Mouse (Mus musculus): ENCODE measurements around the gene Ctnna2. TPM values are rescaled to one million over a fixed set of nuclear protein-coding genes. Genes with fewer than 3 reads are reported as not detected.

Gene Ctnna2
- polyA plus RNA-seq, 1 experiment from 2014 or later: 0.32 TPM

DNA sequence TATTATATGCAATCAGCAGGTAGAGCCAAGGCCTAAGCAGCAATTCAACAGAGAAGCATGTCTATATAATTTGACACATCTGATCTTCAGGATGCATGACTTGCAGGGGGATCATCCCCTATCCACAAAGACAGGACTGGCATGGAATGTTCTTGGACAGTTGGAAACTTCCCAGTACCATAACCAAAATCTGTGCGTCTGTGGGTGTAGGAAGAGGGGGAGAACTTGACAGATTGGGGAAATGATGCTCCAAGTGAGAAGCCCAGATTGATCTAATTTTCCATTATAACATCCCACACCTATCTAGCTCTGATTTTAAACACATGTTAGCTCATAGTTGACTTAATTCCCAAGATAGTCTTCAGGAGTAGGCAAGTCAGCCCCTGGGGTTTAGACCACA lies 968.5 kb downstream of the Ctnna2 start:
- Histone ChIP-seq H3K9ac (ENCODE audit: low read depth, low read length) (no peak overlapping the region), H3K36me3 (ENCODE audit: control insufficient read depth, insufficient read depth, low read length) (no peaks in the 10 kb centered on the region), H3K27me3 (ENCODE audit: control insufficient read depth, insufficient read depth, low read length) (no peaks in the 10 kb centered on the region), H3K4me1 (ENCODE audit: control insufficient read depth, insufficient read depth, low read length) (no peaks in the 10 kb centered on the region), H3K27ac (ENCODE audit: low read depth, low read length) (no peak overlapping the region), H3K9me3 (ENCODE audit: control insufficient read depth, low read length) (no peaks in the 10 kb centered on the region), H3K4me3 (ENCODE audit: low read length) (no peak overlapping the region), H3K4me2 (replicated peaks; ENCODE audit: low read depth, low read length) (no peak overlapping the region)
- 79% methylated on average over 1 of the region's 1 CpGs for WGBS
- ATAC-seq (ENCODE audit: low FRiP score, low TSS enrichment): no peak

DNA sequence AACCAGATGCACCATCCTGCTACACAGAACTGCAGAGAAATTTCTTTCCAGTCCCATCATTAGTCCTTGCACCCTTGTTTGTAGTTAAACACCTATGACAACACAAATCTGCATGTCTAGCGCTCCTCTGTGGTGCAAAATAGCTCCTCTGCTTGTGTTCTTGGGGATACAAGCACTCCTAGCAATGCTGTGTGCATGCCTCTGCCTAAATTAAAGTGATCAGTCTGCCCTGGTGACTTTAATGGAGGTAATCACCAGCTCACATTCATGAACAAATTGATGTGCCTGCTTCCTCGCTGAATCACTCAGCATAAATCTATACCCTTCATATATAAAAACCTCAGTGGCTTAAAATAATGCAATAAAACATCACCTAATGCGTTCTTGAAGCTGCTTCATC lies 987.4 kb downstream of the Ctnna2 start:
- WGBS: 72% methylated on average over 3 of the region's 3 CpGs
- Histone ChIP-seq H3K4me2 (replicated peaks; ENCODE audit: low read depth, low read length) (no peak overlapping the region), H3K4me1 (ENCODE audit: control insufficient read depth, insufficient read depth, low read length) (no peaks in the 10 kb centered on the region), H3K4me3 (ENCODE audit: low read length) (no peak overlapping the region), H3K9ac (ENCODE audit: low read depth, low read length) (no peak overlapping the region), H3K27me3 (ENCODE audit: control insufficient read depth, insufficient read depth, low read length) (no peaks in the 10 kb centered on the region), H3K36me3 (ENCODE audit: control insufficient read depth, insufficient read depth, low read length) (no peaks in the 10 kb centered on the region), H3K27ac (ENCODE audit: low read depth, low read length) (no peak overlapping the region), H3K9me3 (ENCODE audit: control insufficient read depth, low read length) (no peaks in the 10 kb centered on the region)
- ATAC-seq (ENCODE audit: low FRiP score, low TSS enrichment): no peak

DNA sequence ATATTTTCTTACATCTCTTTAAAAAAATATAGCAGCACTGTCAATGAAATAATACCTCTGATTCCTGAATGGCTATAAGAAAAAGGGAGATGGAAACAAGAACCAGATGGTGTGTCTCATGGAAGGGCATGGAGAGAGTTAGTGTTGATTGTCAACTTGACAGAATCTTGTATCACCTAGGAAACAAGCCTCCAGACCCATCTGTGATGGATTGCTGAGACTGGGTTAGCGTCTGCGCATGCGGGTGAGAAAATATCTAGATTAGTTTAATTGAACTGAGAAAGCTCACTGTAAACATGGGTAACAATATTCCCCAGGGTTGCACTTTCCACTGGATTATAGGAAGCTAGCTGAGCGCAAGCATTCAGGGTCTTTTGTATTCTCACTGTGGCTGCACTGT lies 994.7 kb downstream of the Ctnna2 start:
- Histone ChIP-seq H3K4me3 (ENCODE audit: low read length) (no peak overlapping the region), H3K4me2 (replicated peaks; ENCODE audit: low read depth, low read length) (no peak overlapping the region), H3K36me3 (ENCODE audit: control insufficient read depth, insufficient read depth, low read length) (no peaks in the 10 kb centered on the region), H3K9me3 (ENCODE audit: control insufficient read depth, low read length) (no peaks in the 10 kb centered on the region), H3K27ac (ENCODE audit: low read depth, low read length) (no peak overlapping the region), H3K4me1 (ENCODE audit: control insufficient read depth, insufficient read depth, low read length) (no peaks in the 10 kb centered on the region), H3K27me3 (ENCODE audit: control insufficient read depth, insufficient read depth, low read length) (no peaks in the 10 kb centered on the region), H3K9ac (ENCODE audit: low read depth, low read length) (no peak overlapping the region)
- WGBS: 94% methylated on average over 4 of the region's 4 CpGs
- ATAC-seq (ENCODE audit: low FRiP score, low TSS enrichment): no peak

DNA sequence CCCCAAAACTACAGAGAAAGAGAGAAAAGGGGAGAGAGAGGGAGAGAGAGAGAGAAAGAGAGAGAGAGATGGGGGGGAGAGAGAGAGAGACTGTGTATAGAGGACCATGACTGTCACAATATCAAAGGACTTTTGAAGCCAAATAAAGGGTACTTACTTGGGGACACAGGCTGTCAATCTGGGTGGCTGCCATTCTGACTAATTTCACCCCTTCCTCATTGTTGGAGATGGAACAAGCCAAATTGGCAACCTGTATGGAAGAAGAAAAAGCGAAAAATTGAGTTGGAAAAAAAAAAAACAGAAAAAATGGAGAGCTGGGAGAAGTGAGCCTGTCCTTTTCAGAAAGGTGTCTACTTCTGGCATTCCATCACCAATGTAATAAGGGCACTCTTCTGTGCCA lies 997.8 kb downstream of the Ctnna2 start:
- no peak for ATAC-seq (ENCODE audit: low FRiP score, low TSS enrichment)
- Histone ChIP-seq H3K4me2 (replicated peaks; ENCODE audit: low read depth, low read length) (no peak overlapping the region), H3K4me1 (ENCODE audit: control insufficient read depth, insufficient read depth, low read length) (no peaks in the 10 kb centered on the region), H3K27me3 (ENCODE audit: control insufficient read depth, insufficient read depth, low read length) (no peaks in the 10 kb centered on the region), H3K36me3 (ENCODE audit: control insufficient read depth, insufficient read depth, low read length) (no peaks in the 10 kb centered on the region), H3K9me3 (ENCODE audit: control insufficient read depth, low read length) (no peaks in the 10 kb centered on the region), H3K4me3 (ENCODE audit: low read length) (no peak overlapping the region), H3K9ac (ENCODE audit: low read depth, low read length) (no peak overlapping the region), H3K27ac (ENCODE audit: low read depth, low read length) (no peak overlapping the region)
- 84% methylated on average over 1 of the region's 1 CpGs for WGBS

DNA sequence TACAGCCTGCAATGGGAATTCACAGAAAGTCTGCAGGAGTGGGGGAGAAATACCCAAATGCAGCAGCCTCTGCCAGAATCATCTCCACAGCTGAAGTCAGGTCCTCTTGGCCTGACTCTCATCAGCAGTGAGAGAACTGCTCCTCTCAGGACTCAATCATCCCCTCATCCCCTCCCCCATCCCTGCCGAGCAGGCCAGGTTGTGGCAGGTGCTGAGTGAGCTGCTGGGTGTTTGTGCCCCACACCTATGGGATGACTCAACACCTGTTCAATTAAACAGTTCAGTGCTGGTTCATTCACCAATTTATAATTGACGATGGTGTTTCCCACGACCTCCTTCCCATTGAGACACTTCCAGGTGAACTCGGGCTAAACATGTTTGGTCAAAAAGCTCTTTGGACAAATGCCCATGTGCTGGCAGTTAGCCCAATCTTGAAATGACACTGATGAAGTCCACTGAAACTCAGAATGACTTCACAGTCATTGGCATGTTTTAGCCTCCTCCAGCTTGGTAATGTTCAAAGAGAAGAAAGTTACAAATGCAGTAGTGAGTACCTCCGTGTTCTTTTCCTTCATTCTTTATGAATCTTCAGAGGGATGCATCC lies 1000.1 kb downstream of the Ctnna2 start:
- H3K4me1 ChIP-seq (ENCODE audit: control insufficient read depth, insufficient read depth, low read length): no peaks in the 10 kb centered on the region
- H3K4me3 ChIP-seq (ENCODE audit: low read length): no peak overlapping the region
- no peak for ATAC-seq (ENCODE audit: low FRiP score, low TSS enrichment)
- no peak overlapping the region for H3K9ac ChIP-seq (ENCODE audit: low read depth, low read length)
- H3K36me3 ChIP-seq (ENCODE audit: control insufficient read depth, insufficient read depth, low read length): no peaks in the 10 kb centered on the region
- H3K4me2 ChIP-seq (replicated peaks; ENCODE audit: low read depth, low read length): no peak overlapping the region
- H3K27ac ChIP-seq (ENCODE audit: low read depth, low read length): no peak overlapping the region
- H3K27me3 ChIP-seq (ENCODE audit: control insufficient read depth, insufficient read depth, low read length): no peaks in the 10 kb centered on the region
- H3K9me3 ChIP-seq (ENCODE audit: control insufficient read depth, low read length): no peaks in the 10 kb centered on the region
- WGBS: 80% methylated on average over 5 of the region's 5 CpGs

DNA sequence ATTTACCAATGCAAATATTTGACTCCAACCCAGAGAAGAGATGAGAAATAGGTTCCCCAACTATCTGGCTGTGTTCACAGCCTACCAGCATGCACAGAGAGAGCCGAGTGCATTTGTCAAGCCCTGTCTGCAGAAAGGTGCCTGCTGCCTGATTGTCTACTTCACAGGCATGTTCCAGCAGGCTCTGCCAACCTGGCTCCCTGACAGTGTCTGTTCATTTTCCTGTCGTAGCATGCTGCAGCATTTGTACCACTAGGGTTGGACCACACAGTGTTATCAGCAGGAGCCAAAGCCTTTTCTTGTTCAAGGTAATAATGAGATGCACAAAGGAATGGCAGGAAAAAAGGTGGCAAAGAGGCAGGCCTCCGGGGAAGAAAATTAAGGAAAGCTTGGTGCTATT lies 1001.7 kb downstream of the Ctnna2 start:
- ATAC-seq (ENCODE audit: low FRiP score, low TSS enrichment): no peak
- no peaks in the 10 kb centered on the region for H3K9me3 ChIP-seq (ENCODE audit: control insufficient read depth, low read length)

DNA sequence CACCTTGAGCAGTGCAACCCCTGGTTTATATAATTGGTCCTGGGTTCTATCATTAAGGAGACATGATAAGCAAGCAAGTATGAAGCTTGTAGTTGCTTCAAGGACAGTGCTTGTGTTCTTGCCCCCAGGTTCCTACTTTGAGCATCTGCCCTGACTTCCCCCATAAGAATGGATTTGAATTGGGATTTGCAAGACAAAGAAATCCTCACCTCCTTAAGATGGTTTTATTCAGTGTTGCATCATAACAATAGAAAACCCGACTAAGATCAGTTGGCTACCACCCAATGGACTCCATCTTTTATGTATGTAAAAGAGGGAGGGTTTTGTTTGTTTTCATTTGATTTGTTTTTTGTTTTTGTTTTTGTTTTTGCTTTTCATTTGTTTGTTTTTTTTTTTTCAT lies 1005.2 kb downstream of the Ctnna2 start:
- Histone ChIP-seq H3K27ac (ENCODE audit: low read depth, low read length) (no peak overlapping the region), H3K36me3 (ENCODE audit: control insufficient read depth, insufficient read depth, low read length) (no peaks in the 10 kb centered on the region), H3K4me2 (replicated peaks; ENCODE audit: low read depth, low read length) (no peak overlapping the region), H3K9ac (ENCODE audit: low read depth, low read length) (no peak overlapping the region), H3K4me3 (ENCODE audit: low read length) (no peak overlapping the region), H3K4me1 (ENCODE audit: control insufficient read depth, insufficient read depth, low read length) (no peaks in the 10 kb centered on the region), H3K27me3 (ENCODE audit: control insufficient read depth, insufficient read depth, low read length) (no peaks in the 10 kb centered on the region), H3K9me3 (ENCODE audit: control insufficient read depth, low read length) (no peaks in the 10 kb centered on the region)
- no peak for ATAC-seq (ENCODE audit: low FRiP score, low TSS enrichment)
- 74% methylated on average over 1 of the region's 1 CpGs for WGBS

More for the DNA sequence above, 1001.7 kb downstream of the Ctnna2 start:
- Histone ChIP-seq H3K36me3 (ENCODE audit: control insufficient read depth, insufficient read depth, low read length) (no peaks in the 10 kb centered on the region), H3K4me2 (replicated peaks; ENCODE audit: low read depth, low read length) (no peak overlapping the region), H3K27me3 (ENCODE audit: control insufficient read depth, insufficient read depth, low read length) (no peaks in the 10 kb centered on the region), H3K4me3 (ENCODE audit: low read length) (no peak overlapping the region), H3K9ac (ENCODE audit: low read depth, low read length) (no peak overlapping the region), H3K27ac (ENCODE audit: low read depth, low read length) (no peak overlapping the region), H3K4me1 (ENCODE audit: control insufficient read depth, insufficient read depth, low read length) (no peaks in the 10 kb centered on the region)
- 46% methylated on average over 3 of the region's 3 CpGs for WGBS

DNA sequence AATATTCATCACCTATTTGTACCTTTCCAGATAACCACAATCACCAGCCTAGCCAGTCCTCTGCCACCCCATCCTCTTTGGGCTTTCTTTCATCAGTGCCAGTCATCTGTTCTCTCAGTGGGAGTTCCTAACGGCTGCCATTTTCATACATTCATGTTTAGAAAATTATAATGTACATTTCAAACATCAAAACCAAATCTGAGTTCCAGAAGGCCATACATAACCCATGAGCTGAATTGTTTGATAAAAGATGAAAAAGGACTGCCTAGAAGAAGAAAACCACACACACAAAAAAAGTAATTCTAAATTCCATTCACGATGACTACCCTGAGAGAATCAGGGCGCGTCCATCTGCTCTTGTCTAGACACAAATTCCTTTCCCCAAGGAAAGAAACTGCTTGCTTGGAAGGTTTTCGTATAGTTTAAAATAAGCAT lies 1014.5 kb downstream of the Ctnna2 start:
- no peak for ATAC-seq (ENCODE audit: low FRiP score, low TSS enrichment)
- no peaks in the 10 kb centered on the region for H3K27me3 ChIP-seq (ENCODE audit: control insufficient read depth, insufficient read depth, low read length)
- no peak overlapping the region for H3K9ac ChIP-seq (ENCODE audit: low read depth, low read length)
- no peaks in the 10 kb centered on the region for H3K9me3 ChIP-seq (ENCODE audit: control insufficient read depth, low read length)
- 92% methylated on average over 5 of the region's 5 CpGs for WGBS
- H3K4me3 ChIP-seq (ENCODE audit: low read length): no peak overlapping the region
- H3K4me1 ChIP-seq (ENCODE audit: control insufficient read depth, insufficient read depth, low read length): no peaks in the 10 kb centered on the region
- H3K36me3 ChIP-seq (ENCODE audit: control insufficient read depth, insufficient read depth, low read length): no peaks in the 10 kb centered on the region
- no peak overlapping the region for H3K27ac ChIP-seq (ENCODE audit: low read depth, low read length)
- H3K4me2 ChIP-seq (replicated peaks; ENCODE audit: low read depth, low read length): no peak overlapping the region

DNA sequence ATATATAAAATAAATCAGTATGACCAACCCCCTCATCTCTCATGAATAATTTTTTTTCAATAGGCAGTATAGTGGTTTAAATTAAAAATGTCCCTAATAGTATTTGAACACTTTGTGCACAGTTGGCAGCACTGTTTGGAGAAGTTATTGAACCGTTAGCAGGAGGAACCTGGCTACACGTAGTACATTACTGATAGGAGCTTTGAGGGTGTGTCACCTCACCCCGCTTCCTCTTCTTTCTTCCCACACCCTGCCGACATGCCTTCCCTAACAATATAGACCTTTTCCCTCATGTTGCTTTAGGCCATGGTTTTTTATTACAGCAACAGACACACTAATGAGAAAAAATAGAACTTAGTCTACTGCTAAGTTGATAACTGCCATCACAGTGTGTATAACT lies 1071.4 kb downstream of the Ctnna2 start:
- no peak overlapping the region for H3K4me3 ChIP-seq (ENCODE audit: low read length)
- no peak overlapping the region for H3K9ac ChIP-seq (ENCODE audit: low read depth, low read length)
- no peaks in the 10 kb centered on the region for H3K36me3 ChIP-seq (ENCODE audit: control insufficient read depth, insufficient read depth, low read length)
- no peak overlapping the region for H3K4me2 ChIP-seq (replicated peaks; ENCODE audit: low read depth, low read length)
- H3K9me3 ChIP-seq (ENCODE audit: control insufficient read depth, low read length): no peaks in the 10 kb centered on the region
- no peak for ATAC-seq (ENCODE audit: low FRiP score, low TSS enrichment)
- no peaks in the 10 kb centered on the region for H3K27me3 ChIP-seq (ENCODE audit: control insufficient read depth, insufficient read depth, low read length)
- no peaks in the 10 kb centered on the region for H3K4me1 ChIP-seq (ENCODE audit: control insufficient read depth, insufficient read depth, low read length)
- no peak overlapping the region for H3K27ac ChIP-seq (ENCODE audit: low read depth, low read length)
- 72% methylated on average over 4 of the region's 4 CpGs for WGBS

Data from kidney, embryonic 14.5 days (tissue).